Mouse (Mus musculus) heart, embryonic 10.5 days (tissue): ENCODE data around the gene Olfr955. TPM values are rescaled to one million over a fixed set of nuclear protein-coding genes. Genes with fewer than 3 reads are reported as not detected.

Experiments used
- DNase-seq: peaks from one replicate; pipeline ENCODE4 v3.0.0-alpha.2; 2017; ENCODE audit warnings: low spot score
- H3K27ac ChIP-seq: fragments of 300-500 bp; sonication (generic); 2 replicates; pipeline ENCODE4 v1.5.1; 2016; ENCODE audit warnings: mild to moderate bottlenecking
- H3K27me3 ChIP-seq: fragments of 300-500 bp; sonication (generic); 2 replicates; pipeline ENCODE4 v1.6.1; 2016; ENCODE audit warnings: mild to moderate bottlenecking; ENCODE audit not compliant: poor library complexity, insufficient read depth, severe bottlenecking
- H3K36me3 ChIP-seq: fragments of 300-500 bp; sonication (generic); 2 replicates; pipeline ENCODE4 v1.6.1; 2016; ENCODE audit warnings: mild to moderate bottlenecking, moderate library complexity
- H3K4me1 ChIP-seq: fragments of 300-500 bp; sonication (generic); 2 replicates; pipeline ENCODE4 v1.6.1; 2016; ENCODE audit warnings: mild to moderate bottlenecking
- H3K4me3 ChIP-seq: fragments of 300-500 bp; sonication (generic); 2 replicates; pipeline ENCODE4 v1.5.1; 2016; ENCODE audit warnings: mild to moderate bottlenecking, moderate library complexity
- H3K9me3 ChIP-seq: fragments of 300-500 bp; sonication (generic); 2 replicates; pipeline ENCODE4 v1.6.1; 2016; ENCODE audit warnings: mild to moderate bottlenecking, moderate library complexity
- WGBS: fragments of 180-500 bp; shearing (Covaris S2); methylation state at CpG from one replicate; pipeline ENCODE4 v1.1.7; 2016; 5-methylcytosine and 5-hydroxymethylcytosine counted together
- polyA plus RNA-seq: library from polyadenylated mRNA; unstranded; fragments of >200 nt; fragmentation: Nextera tagmentation; extraction: Ambion mirVana; gene quantifications from 2 replicates; pipeline ENCODE4 v1.2.1, GENCODE M21; 2016

Gene Olfr955
- not detected in 2 replicates for polyA plus RNA-seq

DNA sequence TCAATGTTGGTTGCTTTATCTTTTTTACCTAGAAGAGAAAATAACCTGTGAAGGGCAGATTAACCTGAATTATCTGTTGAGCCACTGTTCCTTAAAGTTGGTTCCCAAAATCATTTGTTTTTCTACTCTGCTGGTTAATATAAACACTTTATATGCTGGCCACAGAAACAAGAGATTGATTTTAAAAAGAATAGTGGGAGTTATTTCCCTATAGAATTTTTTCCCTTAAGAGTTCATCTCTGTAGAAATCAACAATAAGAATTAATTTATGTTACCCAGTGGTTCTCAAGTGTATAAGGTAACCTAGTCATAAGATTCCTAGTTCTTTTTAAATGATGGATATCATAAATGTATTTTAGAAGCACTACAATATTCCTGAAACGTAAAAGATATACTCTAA is at the start of gene Olfr955:
TSS of gene Olfr955 (minus strand) at position 101 of the 400 bp plus-strand sequence.
- H3K4me3 ChIP-seq = no peak within 1 kb of the TSS
- no peaks in the 10 kb centered on the region for H3K4me1 ChIP-seq
- no peaks in the 10 kb centered on the region for H3K36me3 ChIP-seq
- no peaks in the 10 kb centered on the region for H3K27me3 ChIP-seq
- no peak for DNase-seq
- no peak within 1 kb of the TSS for H3K27ac ChIP-seq
- no peaks in the 10 kb centered on the region for H3K9me3 ChIP-seq
- WGBS = 52% methylated on average over 1 of the region's 1 CpGs

DNA sequence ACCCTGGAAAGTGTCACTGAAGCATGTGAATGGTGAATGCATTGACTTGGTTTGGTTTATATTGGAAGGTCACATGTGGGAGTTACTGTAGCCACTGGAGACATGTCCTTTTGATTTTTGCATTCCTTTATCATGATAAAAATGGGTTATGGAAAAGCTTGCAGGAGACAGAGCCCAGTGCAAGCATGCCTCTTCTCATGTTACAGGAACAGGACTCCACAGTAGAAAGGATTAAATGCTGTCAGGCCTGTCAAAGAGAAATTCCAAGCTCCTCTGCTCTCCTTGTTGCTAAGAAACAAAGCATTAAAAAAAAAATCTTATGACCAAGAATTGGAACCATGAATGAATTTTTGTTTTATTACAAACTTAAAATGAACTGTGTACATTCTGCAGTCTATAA is 46.9 kb upstream of the Olfr955 start:
- no peak overlapping the region for H3K27ac ChIP-seq
- no peaks in the 10 kb centered on the region for H3K27me3 ChIP-seq
- DNase-seq = no peak
- H3K9me3 ChIP-seq = no peaks in the 10 kb centered on the region
- H3K4me3 ChIP-seq = no peak overlapping the region
- H3K36me3 ChIP-seq = no peaks in the 10 kb centered on the region
- no peaks in the 10 kb centered on the region; the same call in 1 of the 2 replicates for H3K4me1 ChIP-seq

DNA sequence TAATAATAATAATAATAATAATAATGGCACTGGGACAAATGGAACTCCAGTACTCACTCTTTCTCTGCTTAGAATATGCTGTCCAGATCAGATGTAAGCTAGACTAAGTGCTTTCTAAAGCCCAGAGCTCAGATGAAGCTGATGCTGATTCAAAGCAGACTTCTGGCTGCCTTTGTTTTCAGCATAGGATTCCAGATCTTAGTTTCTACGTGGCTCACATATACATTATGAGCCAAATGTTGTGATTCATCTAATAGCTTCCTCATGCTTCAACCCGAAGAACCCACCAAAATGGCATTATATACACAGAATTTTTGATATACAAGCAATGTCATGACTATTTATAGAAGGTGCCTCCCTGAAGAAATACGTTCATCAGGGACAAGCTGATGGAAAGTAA is 43.8 kb upstream of the Olfr955 start, which contains the start of gene Olfr957:
TSS of gene Olfr957 (minus strand) at position 279 of the 400 bp plus-strand sequence.
- no peak for DNase-seq
- Histone ChIP-seq H3K4me1 (no peaks in the 10 kb centered on the region; the same call in 1 of the 2 replicates), H3K4me3 (no peak within 1 kb of the TSS), H3K27ac (no peak within 1 kb of the TSS), H3K9me3 (no peaks in the 10 kb centered on the region), H3K27me3 (no peaks in the 10 kb centered on the region), H3K36me3 (no peaks in the 10 kb centered on the region)
- 76% methylated on average over 3 of the region's 3 CpGs for WGBS

- 72% methylated on average over 9 of the region's 9 CpGs for WGBS
- Histone ChIP-seq H3K36me3 (no peaks in the 10 kb centered on the region), H3K9me3 (no peaks in the 10 kb centered on the region), H3K27ac (no peak overlapping the region), H3K4me1 (no peaks in the 10 kb centered on the region), H3K4me3 (no peak overlapping the region), H3K27me3 (no peaks in the 10 kb centered on the region)
- DNase-seq = no peak
Measured at GRCm38 (mm10) chr9:39509412-39509811, 37.7 kb upstream of the Olfr955 start.

DNA sequence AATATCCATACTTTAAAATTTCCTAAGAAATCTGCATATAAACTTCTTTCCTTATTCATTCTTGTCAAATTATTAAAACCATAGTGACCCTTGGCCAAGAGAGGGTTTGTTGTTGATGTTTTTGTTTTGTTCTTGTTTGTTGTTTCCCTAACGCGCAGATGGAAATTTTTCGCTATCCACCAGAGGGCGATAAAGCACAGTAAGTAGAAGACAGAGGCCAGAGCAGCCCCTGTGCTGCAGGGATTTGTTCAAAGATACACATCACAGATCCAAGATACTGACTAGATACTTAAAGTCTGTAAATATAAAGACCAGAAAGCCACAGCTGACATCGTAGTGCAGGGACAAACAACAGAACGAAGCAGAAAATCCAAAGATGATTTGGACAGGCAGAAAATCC is 37.3 kb upstream of the Olfr955 start:
- no peak for DNase-seq
- H3K27me3 ChIP-seq = no peaks in the 10 kb centered on the region
- H3K36me3 ChIP-seq = no peaks in the 10 kb centered on the region
- 8% methylated on average over 6 of the region's 6 CpGs for WGBS
- no peak overlapping the region for H3K27ac ChIP-seq
- no peak overlapping the region for H3K4me3 ChIP-seq
- H3K9me3 ChIP-seq = no peaks in the 10 kb centered on the region
- H3K4me1 ChIP-seq = no peaks in the 10 kb centered on the region

DNA sequence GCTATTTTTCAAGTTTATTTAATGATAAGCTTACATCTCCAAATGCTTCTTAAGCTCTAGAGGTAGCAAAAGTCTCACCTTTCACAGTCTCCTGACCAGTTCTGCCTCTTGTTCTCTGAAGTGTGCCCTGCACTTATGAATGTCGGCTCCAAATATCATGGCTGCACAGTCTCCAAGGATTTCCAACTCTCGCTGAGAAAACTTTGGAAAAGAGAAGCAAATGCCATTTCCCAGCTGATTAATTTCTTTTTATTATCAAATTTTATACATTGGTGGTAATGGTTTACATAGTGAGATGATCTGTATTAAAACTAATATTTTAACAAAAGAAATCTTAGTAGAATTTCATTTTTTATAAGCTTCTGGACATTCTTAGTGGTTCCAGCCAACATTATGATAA is 22.2 kb upstream of the Olfr955 start, which contains the start of gene Olfr44:
TSS of gene Olfr44 (minus strand) at position 101 of the 400 bp plus-strand sequence.
- no peak for DNase-seq
- no peaks in the 10 kb centered on the region for H3K27me3 ChIP-seq
- no peak within 1 kb of the TSS for H3K4me3 ChIP-seq
- H3K36me3 ChIP-seq = no peaks in the 10 kb centered on the region
- WGBS = 81% methylated on average over 2 of the region's 2 CpGs
- H3K4me1 ChIP-seq = no peaks in the 10 kb centered on the region
- H3K9me3 ChIP-seq = no peaks in the 10 kb centered on the region
- H3K27ac ChIP-seq = no peak within 1 kb of the TSS

- H3K4me1 ChIP-seq = no peaks in the 10 kb centered on the region
- H3K9me3 ChIP-seq = no peaks in the 10 kb centered on the region
- 80% methylated on average over 6 of the region's 6 CpGs for WGBS
- H3K4me3 ChIP-seq = no peak within 1 kb of the TSS
- no peaks in the 10 kb centered on the region for H3K36me3 ChIP-seq
- DNase-seq = no peak
- H3K27me3 ChIP-seq = no peaks in the 10 kb centered on the region
- H3K27ac ChIP-seq = no peak within 1 kb of the TSS
Measured at GRCm38 (mm10) chr9:39456401-39456800, 15.3 kb downstream of the Olfr955 start, which contains the start of gene Olfr954. Gene Olfr954, plus strand, starts transcription at chr9:39456701.

DNA sequence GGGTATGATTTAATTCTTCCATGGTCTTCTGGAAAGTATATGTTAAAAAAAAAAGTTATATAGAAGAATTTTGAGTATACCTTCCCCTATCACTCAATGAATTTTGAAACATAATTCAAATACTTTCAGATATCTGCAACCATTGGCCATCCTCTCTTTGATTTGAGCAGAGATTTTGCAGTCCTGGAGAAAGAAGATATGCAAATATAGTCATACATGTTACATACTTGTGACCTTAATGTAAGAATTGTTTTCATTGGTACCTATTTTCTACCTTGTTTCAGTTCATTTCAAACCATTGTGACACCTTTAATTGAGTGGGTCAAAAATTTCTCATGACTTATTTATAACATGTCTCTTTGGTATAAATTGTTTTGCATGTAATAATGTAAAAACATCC is 44.7 kb downstream of the Olfr955 start, which contains the start of gene Olfr952:
TSS of gene Olfr952 (minus strand) at position 101 of the 400 bp plus-strand sequence.
- H3K27ac ChIP-seq = no peak within 1 kb of the TSS
- no peaks in the 10 kb centered on the region for H3K27me3 ChIP-seq
- no peak for DNase-seq
- no peaks in the 10 kb centered on the region for H3K9me3 ChIP-seq
- H3K36me3 ChIP-seq = no peaks in the 10 kb centered on the region
- H3K4me1 ChIP-seq = no peaks in the 10 kb centered on the region
- H3K4me3 ChIP-seq = no peak within 1 kb of the TSS

Other genes with a start within 250 kb of the Olfr955 start
- gene Olfr1537, start 221.9 kb downstream of the Olfr955 start, polyA plus RNA-seq = not detected in 2 replicates
- not detected in 2 replicates for gene Olfr945, start 195.1 kb downstream of the Olfr955 start, polyA plus RNA-seq
- gene Olfr948, start 145.9 kb downstream of the Olfr955 start, polyA plus RNA-seq = not detected in 2 replicates
- gene Olfr951, start 84.5 kb downstream of the Olfr955 start, polyA plus RNA-seq = not detected in 2 replicates
- gene Olfr952, start 44.8 kb downstream of the Olfr955 start, polyA plus RNA-seq = not detected in 2 replicates
- not detected in 2 replicates for gene Olfr954, start 15.2 kb downstream of the Olfr955 start, polyA plus RNA-seq
- gene Olfr44, start 22.1 kb upstream of the Olfr955 start, polyA plus RNA-seq = not detected in 2 replicates
- gene Olfr957, start 43.9 kb upstream of the Olfr955 start, polyA plus RNA-seq = not detected in 2 replicates
- not detected in 2 replicates for gene Olfr958, start 82.1 kb upstream of the Olfr955 start, polyA plus RNA-seq
- gene Olfr959, start 103.6 kb upstream of the Olfr955 start, polyA plus RNA-seq = not detected in 2 replicates
- 9.3 and 12.8 TPM in 2 replicates for gene AW551984, start 132.5 kb upstream of the Olfr955 start, polyA plus RNA-seq
- gene Olfr148, start 138.7 kb upstream of the Olfr955 start, polyA plus RNA-seq = not detected in 2 replicates
- gene Olfr960, start 149.4 kb upstream of the Olfr955 start, polyA plus RNA-seq = not detected in 2 replicates
- not detected in 2 replicates for gene Olfr961, start 173.1 kb upstream of the Olfr955 start, polyA plus RNA-seq
- gene Olfr963, start 195.3 kb upstream of the Olfr955 start, polyA plus RNA-seq = not detected in 2 replicates
- gene Olfr149, start 235.2 kb upstream of the Olfr955 start, polyA plus RNA-seq = not detected in 2 replicates
- not detected in 2 replicates for gene Olfr965, start 239.4 kb upstream of the Olfr955 start, polyA plus RNA-seq